Mouse (Mus musculus): ENCODE data around the gene 9230112D13Rik. TPM values are rescaled to one million over a fixed set of nuclear protein-coding genes. Genes with fewer than 3 reads are reported as not detected.
A peak's percentile ranks its signal among the peaks of the same experiment; 100 is the strongest.

The 9230112D13Rik gene
- polyA plus RNA-seq, 2 experiments from 2014 or later, result not detected

- no peak for ATAC-seq
Observed at GRCm38 (mm10) chr14:34540685-34541162, 18.1 kb upstream of the 9230112D13Rik start.

- ATAC-seq, result no peak
Observed at GRCm38 (mm10) chr14:34535883-34536282, 13.3 kb upstream of the 9230112D13Rik start.

- no peak for ATAC-seq
Observed at GRCm38 (mm10) chr14:34533537-34533936, 10.9 kb upstream of the 9230112D13Rik start.

GRCm38 (mm10) chr14:34532536-34532935, 9.9 kb upstream of the 9230112D13Rik start:
- ATAC-seq, result no peak

- no peak for ATAC-seq
Observed at GRCm38 (mm10) chr14:34528804-34529203, 6.2 kb upstream of the 9230112D13Rik start.

- ATAC-seq, result no peak
Observed at GRCm38 (mm10) chr14:34517959-34518544, 4.5 kb downstream of the 9230112D13Rik start.

GRCm38 (mm10) chr14:34516960-34517577, 5.5 kb downstream of the 9230112D13Rik start:
- ATAC-seq, result no peak

GRCm38 (mm10) chr14:34515860-34516259, 6.7 kb downstream of the 9230112D13Rik start:
- ATAC-seq, result no peak

GRCm38 (mm10) chr14:34514120-34514519, 8.5 kb downstream of the 9230112D13Rik start:
- ATAC-seq, result no peak

- ATAC-seq, result no peak
Observed at GRCm38 (mm10) chr14:34512602-34513001, 10.0 kb downstream of the 9230112D13Rik start.

GRCm38 (mm10) chr14:34511901-34512300, 10.7 kb downstream of the 9230112D13Rik start:
- ATAC-seq, result no peak

- ATAC-seq, result no peak
Observed at GRCm38 (mm10) chr14:34508842-34509439, 13.7 kb downstream of the 9230112D13Rik start.

GRCm38 (mm10) chr14:34508187-34508840, 14.3 kb downstream of the 9230112D13Rik start:
- ATAC-seq, result no peak

GRCm38 (mm10) chr14:34505309-34505708, 17.3 kb downstream of the 9230112D13Rik start:
- ATAC-seq, result no peak

GRCm38 (mm10) chr14:34504377-34504776, 18.2 kb downstream of the 9230112D13Rik start:
- ATAC-seq, result no peak

GRCm38 (mm10) chr14:34503759-34504158, 18.8 kb downstream of the 9230112D13Rik start:
- no peak for ATAC-seq

GRCm38 (mm10) chr14:34503325-34503647, 19.3 kb downstream of the 9230112D13Rik start, which contains the start of gene Bmpr1a:
Bmpr1a (minus strand) TSS chr14:34503341.
- ATAC-seq, result no peak

GRCm38 (mm10) chr14:34502475-34503324, 19.9 kb downstream of the 9230112D13Rik start:
- peak; percentile 82 for ATAC-seq

- ATAC-seq, result peak; percentile 24
Observed at GRCm38 (mm10) chr14:34501804-34502474, 20.7 kb downstream of the 9230112D13Rik start.

- ATAC-seq, result no peak
Observed at GRCm38 (mm10) chr14:34501447-34501803, 21.2 kb downstream of the 9230112D13Rik start.

GRCm38 (mm10) chr14:34500309-34500708, 22.3 kb downstream of the 9230112D13Rik start:
- no peak for ATAC-seq

GRCm38 (mm10) chr14:34499664-34500063, 22.9 kb downstream of the 9230112D13Rik start:
- ATAC-seq, result no peak

All from CD4-positive, CD25-positive, alpha-beta regulatory T cell, adult 4 months (primary cell).